Mouse (Mus musculus) testis, postnatal 14 days (tissue): ENCODE measurements around the gene Stn1.
"Not testable (repeated sequence)": the region's sequence is repeated elsewhere in the genome, so short reads cannot be mapped to it uniquely, and the experiment has no call there.

ENCODE experiments used
- DNase-seq: peaks from one replicate; pipeline ENCODE4 v3.0.0; 2021; ENCODE audit warnings: low spot score

Gene Stn1

GRCm38 (mm10) chr19:47537300-47537792 lies at the start of gene Stn1:
Gene Stn1, minus strand, starts transcription at chr19:47537507.
- no peak for DNase-seq

GRCm38 (mm10) chr19:47587009-47587408 lies 49.7 kb upstream of the Stn1 start:
- no peak for DNase-seq

DNA sequence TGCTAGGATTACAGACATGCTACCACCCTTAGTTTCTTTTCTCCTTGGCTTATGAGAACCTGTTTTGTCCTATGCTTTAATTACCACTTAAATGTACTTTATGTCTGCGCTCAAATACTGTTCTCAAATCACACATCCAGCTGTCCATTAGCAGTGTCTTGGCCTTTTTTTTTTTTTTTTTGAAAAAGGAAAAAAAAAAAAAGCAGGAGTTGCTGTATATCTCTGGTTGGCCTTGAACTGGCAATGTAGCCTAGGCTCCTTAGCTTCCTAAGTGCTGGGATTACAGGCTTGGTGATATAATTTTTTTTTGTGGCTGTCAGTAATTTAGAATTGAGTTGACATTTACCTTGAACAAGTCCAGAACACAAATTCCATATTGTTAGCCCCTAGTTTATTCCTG lies 48.5 kb upstream of the Stn1 start:
- DNase-seq = no peak

GRCm38 (mm10) chr19:47579788-47580631 lies 42.7 kb upstream of the Stn1 start:
- DNase-seq = peak; percentile 31

GRCm38 (mm10) chr19:47579225-47579787 lies 42.0 kb upstream of the Stn1 start, which contains the start of gene Slk:
Gene Slk, plus strand, starts transcription at chr19:47579678.
- peak; percentile 80 for DNase-seq

- no peak for DNase-seq
Measured at GRCm38 (mm10) chr19:47578581-47579224, 41.4 kb upstream of the Stn1 start.

DNA sequence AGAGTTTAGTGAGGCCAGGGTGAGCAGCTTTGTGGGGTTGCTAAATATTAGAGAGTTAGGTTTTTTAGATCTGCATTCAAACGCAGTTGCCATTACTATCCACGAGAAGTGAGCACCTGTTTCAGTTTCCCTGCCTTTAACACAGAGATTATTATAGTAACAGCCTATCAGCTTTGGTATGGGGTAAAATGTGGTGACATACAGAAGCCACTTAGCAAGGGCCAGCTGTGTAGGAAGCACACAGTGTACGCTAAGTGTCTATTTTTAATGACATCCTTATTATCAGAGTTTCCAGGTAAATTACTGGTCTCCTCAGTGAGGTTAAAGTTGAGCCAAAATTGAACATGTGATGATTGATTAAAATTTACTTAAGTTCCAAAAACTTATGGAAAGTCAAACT lies 36.4 kb upstream of the Stn1 start:
- no peak for DNase-seq

- not testable (repeated sequence) for DNase-seq
Measured at GRCm38 (mm10) chr19:47571981-47572380, 34.7 kb upstream of the Stn1 start.

DNA sequence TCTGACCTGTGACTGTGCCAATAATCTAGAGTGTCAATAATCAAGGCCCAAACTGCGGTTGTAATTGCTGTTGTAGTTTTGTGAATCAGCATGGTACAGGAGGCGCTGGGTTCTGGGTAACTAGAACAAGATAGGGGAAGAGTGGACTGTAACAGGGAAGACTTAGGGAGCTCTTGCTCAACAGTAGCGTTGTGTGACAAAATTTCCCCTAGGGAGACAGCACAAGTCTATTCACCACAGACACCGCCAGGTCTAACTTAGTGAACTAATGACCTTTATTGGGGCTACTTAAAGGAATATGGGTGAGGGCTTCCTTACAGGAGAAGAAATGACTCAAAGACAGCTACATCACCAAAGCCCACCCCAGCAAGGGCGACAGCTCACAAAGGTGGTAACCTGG lies 32.7 kb upstream of the Stn1 start:
- DNase-seq = no peak

DNA sequence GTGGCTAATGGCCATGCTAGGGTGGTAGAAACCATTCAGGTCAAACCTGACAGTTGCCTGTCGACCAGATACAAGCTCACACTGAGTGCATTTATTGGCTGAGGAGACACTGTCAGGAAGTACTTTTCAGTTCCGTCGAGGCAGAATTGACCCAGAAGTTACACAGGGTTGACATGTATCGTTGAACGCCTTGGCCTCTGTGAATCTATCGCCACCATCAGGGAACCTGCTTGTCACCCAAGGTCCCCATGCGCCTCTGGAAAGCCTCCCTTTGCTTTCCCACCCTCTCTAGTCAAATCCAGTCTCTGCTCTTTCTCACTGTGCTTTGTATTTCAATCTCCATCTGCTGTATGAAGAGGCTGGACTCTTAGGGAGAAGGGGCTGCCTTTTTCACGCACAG lies 28.7 kb upstream of the Stn1 start:
- no peak for DNase-seq

DNA sequence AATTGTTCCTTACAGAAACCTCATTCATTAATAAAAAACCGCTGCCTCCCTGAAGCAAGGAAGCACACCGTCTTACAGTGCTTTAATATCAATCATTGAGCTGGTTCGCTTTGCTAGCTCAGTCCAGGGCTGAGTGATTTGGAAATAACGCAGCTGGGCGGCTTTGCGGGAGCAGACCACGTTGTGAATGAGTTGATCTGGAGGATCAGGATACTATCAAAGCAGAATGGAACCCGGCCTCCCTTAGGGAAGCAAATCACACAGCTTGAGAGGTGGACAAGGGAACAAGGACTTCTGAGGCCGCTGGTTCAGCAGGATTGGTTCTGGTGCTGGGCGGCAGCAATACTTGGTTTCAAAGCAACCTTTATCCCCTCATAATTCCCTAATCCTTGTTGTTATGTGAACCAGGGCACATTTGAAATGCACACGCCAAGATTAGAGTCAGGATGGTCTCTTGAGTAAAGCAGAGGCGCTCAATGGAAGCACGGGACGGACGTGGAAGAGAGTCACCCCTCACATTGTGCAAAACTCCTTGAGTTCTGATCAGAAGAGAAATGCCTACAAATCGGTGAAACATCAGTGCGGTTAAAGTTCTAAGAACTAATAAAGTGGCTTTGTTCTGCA lies 27.8 kb upstream of the Stn1 start:
- DNase-seq = no peak

DNA sequence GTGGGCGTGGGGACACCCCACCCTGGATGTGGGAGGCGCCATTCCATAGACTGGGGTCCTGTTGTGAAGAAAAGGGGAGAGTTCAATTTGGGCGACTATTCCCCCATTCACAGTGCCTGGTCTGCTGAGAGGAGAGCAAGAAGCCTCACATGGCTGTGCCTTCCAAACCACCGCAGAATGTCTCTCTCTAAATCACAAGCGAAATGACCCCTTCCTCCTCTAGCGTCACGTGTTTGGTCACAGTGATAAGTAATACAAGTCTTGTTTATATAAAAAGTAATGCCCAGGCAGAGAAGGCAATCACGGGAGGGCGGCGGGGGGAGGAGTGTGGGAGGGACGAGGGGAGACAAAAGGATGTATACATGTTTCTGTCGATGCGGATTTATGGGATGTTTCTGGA lies 26.4 kb upstream of the Stn1 start:
- DNase-seq = no peak

DNA sequence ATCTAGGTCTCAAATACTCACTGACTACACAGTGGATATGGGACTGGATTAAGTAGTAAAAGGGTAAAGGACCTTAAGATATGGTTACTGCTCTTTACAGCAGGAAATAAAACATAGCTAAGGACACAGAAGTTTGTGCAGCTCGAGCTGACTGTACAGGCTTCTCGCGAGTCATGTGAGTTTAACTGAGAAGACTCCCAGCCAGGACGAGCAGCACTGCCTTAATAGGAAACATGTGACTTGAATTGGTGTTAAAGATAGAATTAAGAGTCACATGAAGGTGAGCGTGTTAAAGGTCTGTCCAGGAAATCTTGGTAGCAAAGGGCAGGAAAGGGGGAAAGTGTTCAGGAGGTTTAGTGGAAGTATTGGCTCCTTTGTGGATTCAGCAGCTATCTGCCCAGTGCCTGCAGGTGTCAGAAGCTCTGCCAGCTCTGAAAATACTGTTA lies 24.7 kb upstream of the Stn1 start:
- no peak for DNase-seq

- DNase-seq = no peak
Measured at GRCm38 (mm10) chr19:47560544-47561161, 23.3 kb upstream of the Stn1 start.

- DNase-seq = no peak
Measured at GRCm38 (mm10) chr19:47559751-47560512, 22.6 kb upstream of the Stn1 start.

DNA sequence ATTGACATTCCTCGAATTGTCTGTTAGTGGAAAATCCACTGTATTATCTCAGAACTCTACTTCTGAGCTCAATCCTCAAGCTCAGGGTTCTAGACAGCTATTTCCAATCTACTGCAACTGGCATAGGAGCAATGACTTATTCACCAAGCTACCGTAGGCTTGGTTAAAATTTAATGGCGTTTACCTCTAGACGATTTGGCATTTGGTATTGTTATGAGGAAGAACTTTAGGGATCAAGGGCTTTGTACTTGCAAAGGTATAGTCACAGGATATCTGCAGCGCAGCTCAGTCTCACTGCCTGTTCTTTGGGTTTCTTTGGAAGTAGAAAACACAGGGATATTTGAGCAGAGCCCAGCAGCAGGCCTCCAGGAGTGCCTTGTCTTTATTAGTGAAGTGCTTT lies 21.8 kb upstream of the Stn1 start:
- no peak for DNase-seq

DNA sequence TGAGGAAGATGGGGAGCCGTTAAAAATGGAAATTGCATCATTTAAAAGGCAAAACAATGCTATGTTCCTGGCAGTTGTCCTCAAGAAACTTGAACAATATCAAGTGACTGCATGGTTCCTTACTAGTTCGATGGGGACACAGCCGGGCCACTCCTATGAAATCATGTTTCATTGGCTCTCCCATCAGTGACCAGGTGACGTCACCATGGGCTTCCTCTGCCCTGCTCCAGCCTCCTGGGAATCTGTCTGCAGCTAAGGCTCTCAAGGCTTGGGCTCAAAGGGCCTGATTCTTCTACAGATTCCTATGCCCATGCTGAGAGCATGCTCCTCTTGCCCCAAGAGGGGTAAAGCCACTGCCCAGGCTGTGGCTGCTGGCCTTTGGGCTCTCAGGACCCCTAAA lies 12.3 kb upstream of the Stn1 start:
- no peak for DNase-seq

DNA sequence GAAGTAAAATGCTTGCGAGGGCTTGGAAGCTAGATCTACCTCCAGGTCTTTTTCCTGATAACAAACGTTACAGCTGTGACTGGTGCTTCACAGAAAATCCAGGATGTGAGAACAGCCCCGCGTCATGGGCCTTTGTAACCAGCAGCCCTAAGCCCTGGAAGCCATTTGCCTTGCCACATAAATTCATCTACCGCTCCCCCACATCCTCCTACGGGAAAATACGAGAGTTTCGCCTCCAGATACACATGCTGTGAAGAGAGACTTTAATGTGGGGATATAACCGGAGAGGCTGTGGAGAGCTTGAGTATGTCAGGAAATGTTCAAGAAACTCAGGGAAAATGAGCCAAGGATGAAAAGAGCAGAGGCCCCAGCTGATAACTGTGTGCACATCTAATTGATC lies 11.9 kb upstream of the Stn1 start:
- DNase-seq = no peak

DNA sequence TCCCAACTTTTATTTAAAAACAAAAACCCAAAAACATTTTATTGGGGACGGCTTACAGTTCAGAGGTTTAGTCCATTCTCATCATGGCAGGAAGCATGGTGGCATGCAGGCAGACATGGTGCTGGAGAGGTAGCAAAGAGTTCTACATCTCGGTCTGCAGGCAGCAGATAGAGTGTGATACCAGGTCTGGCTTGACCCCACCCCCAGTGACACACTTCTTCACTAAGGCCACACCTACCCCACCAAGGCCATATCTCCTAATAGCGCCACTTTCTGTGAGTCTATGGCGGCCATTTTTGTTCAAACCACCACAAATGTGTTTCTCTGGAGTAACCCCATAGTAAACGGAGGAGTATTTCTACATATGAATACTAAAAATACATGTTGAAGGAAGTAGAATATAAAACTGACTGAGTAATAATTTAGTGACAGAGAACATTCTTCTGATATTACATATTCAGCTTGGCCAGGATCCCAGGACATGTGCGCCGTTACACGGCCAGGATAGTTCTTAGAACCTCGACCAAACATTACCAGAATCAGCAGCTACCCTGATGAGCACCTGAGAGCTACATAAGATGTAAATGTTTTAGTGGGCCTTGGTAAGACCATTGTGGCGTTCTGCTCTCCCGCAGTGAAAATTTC lies 11.2 kb upstream of the Stn1 start:
- no peak for DNase-seq

DNA sequence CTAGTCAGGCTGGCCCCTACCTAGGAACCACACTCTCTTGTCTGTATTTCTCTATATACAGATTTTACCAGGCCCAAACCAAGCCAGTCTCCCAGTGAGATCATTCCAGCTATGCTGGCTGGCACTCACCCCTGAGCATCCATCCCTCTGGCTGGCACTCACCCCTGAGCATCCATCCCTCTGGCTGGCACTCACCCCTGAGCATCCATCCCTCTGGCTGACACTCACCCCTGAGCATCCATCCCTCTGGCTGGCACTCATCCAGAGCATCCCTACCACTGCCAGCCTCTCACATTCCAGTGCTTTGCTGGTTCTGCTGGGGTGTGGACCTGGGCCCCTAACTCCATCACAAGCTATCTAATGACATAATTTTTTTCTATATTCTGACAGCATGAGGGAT lies 8.2 kb upstream of the Stn1 start:
- no peak for DNase-seq

- DNase-seq = no peak
Measured at GRCm38 (mm10) chr19:47545055-47545454, 7.7 kb upstream of the Stn1 start.
